Mouse (Mus musculus) bone marrow macrophage, adult 2 months (primary cell): ENCODE measurements around the gene Gm9913. TPM values are rescaled to one million over a fixed set of nuclear protein-coding genes. Genes with fewer than 3 reads are reported as not detected.

Experiments
- H3K27ac ChIP-seq: 2 replicates; pipeline ENCODE4 v1.5.1; 2012; ENCODE audit warnings: low read depth, low read length; ENCODE audit not compliant: insufficient read depth
- H3K4me1 ChIP-seq: 2 replicates; pipeline ENCODE4 v1.6.1; 2012; ENCODE audit warnings: low read length; ENCODE audit not compliant: control insufficient read depth, insufficient read depth
- H3K4me3 ChIP-seq: 2 replicates; pipeline ENCODE4 v1.5.1; 2012; ENCODE audit warnings: mild to moderate bottlenecking, low read length, moderate library complexity; ENCODE audit not compliant: insufficient read depth
- CTCF ChIP-seq: IDR thresholded peaks from 2 replicates; pipeline ENCODE4 v1.5.1; 2012; ENCODE audit warnings: low read depth, mild to moderate bottlenecking, low read length, moderate library complexity
- POLR2A ChIP-seq: IDR thresholded peaks from 2 replicates; pipeline ENCODE4 v1.6.1; 2012; ENCODE audit warnings: mild to moderate bottlenecking, low read depth, low read length, borderline replicate concordance
- polyA plus RNA-seq: library from polyadenylated mRNA; stranded (reverse); fragments of >200 nt; gene quantifications from 2 replicates; pipeline ENCODE4 v1.2.4, GENCODE M21; 2012; ENCODE audit not compliant: missing spikeins, insufficient read depth, insufficient read length

The Gm9913 gene
- polyA plus RNA-seq, 1 experiment: not detected

DNA sequence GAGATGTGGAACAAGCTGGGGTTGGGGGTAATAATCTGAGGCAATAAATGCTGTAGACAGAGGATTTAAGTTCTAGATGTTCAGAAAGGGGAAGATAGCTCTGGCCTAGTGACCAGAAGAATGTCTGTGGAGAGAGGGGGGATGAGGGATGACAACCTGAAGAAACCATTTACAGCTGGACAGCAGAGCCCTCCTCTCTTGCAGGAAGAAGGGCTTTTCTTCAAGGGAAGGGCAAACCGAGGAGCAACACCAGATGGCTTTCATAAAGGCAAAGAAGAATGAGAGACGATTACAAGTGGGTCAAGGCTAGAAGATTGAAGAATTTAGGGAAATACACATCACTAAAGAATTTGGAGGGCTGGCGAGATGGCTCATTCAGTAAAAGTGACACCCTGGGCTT lies 9.5 kb downstream of the Gm9913 start:
- no peak for TF ChIP-seq POLR2A
- TF ChIP-seq CTCF: no peak
- H3K4me1 ChIP-seq: no peaks in the 10 kb centered on the region
- H3K4me3 ChIP-seq: no peak overlapping the region
- no peak overlapping the region for H3K27ac ChIP-seq

DNA sequence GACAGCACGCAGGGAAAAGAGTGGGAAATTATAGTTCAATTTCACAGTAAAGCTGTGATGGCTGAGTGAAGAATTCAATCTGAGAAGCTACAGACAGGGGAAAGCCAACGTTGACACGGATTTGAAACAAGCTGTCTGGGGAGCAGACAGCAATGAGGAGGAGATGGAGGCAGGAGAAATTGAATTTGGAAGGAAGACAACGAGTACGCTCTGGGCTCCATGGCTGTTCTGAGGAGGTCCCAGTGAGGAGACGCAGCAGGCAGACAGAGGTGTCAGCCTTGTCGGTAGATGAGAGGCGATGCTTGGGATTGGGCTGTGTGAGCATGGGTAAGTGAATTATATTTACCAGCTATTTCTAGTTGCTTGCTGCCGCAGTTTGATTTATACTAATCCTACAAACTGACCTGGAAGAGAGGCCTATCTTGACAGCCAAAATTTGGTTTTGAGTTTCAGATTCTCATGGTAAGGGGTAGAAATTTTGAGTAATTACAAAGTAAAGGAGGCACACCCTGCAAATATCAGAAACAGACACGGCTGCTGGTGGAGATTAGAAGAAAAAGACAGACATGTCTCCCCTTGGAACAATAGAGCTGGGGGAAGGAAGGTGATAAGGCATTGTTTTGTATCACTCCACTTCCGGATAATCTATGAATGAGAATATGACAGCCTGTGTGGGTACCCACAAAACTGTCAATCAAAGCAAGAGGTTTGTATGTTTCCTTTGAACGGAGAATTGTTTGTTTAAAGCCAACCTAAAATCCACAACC lies 10.6 kb downstream of the Gm9913 start:
- Histone ChIP-seq H3K4me3 (no peak overlapping the region), H3K4me1 (no peaks in the 10 kb centered on the region), H3K27ac (no peak overlapping the region)
- TF ChIP-seq CTCF: no peak
- no peak for TF ChIP-seq POLR2A

DNA sequence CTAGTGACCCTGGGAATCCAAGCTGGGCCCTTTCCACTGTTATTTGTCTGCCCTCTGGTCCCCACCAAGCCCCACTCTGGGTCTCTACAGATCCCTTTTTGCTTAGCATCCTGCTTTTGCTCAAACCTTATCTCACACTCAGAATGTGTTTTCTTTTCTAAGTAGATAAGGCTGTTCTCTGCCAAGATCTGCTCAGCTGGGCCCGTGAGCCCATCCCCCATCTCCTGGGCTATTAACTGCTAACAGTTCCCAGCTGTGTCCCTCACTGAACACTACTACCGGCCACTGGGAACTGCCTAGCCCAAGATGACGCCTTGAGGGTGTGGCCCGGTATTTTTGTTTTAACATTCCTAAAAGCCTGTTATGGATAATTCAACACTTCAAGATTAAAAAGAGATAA lies 11.7 kb downstream of the Gm9913 start:
- H3K4me1 ChIP-seq: no peaks in the 10 kb centered on the region
- H3K27ac ChIP-seq: no peak overlapping the region
- TF ChIP-seq CTCF: no peak
- TF ChIP-seq POLR2A: no peak
- H3K4me3 ChIP-seq: no peak overlapping the region

DNA sequence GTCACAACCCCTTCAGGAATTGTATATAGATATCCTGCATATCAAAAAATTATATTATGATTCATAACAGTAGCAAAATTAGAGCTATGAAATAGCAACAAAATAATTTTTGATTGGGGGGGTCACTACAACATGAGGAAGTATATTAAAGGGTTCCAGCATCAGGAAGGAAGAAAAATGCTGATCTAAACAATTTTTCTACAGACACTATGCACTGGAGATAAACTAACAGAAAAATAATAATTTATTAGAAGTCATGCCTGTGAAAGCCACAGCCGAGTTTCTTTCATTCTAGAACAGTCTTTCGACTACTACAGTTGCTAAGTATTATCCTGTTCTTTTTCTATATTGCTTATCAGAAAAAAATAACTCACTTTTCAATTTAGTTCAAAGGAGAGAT lies 20.6 kb downstream of the Gm9913 start:
- Histone ChIP-seq H3K4me3 (no peak overlapping the region), H3K4me1 (no peaks in the 10 kb centered on the region), H3K27ac (no peak overlapping the region)
- TF ChIP-seq CTCF (no peak), POLR2A (no peak)

DNA sequence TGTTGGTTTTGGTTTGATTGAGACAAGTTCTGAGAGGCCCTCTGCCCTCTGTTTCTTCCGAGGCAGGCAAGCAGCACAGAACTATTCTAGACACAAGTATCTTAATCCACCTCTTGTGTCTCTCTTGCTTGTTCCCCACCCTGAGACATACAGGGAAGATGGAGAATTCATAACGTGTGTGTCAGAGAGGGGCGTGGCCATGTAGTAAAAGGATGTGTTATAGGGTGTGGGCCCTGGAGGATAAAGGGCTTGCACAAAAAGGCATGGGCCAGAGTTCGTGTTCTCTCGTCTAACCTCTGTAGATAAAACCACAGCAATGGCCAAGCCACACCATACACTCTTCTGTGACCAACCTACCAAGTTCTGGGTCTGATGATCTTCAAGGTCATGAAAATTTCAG lies 21.7 kb downstream of the Gm9913 start:
- Histone ChIP-seq H3K27ac (no peak overlapping the region), H3K4me3 (no peak overlapping the region), H3K4me1 (no peaks in the 10 kb centered on the region)
- TF ChIP-seq POLR2A (no peak), CTCF (no peak)

DNA sequence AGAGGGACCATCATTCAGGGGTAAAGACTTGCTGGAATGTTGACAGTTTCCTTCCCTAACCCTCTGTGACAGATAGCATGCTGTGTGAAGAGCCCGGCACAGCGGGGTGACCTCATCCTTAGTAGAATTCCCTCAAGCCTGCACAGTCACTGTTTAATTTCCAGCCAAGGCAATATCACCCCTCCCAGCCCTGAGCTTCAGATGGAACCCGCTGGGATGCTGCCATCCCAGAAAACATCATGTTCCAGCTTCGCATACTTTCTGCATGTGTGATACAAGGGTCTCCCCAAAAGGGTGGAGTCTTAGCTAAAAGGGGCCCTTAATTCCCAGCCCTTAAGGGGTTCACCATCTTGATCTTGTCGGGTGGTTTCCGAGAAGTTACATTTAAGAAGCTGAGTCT lies 25.8 kb downstream of the Gm9913 start:
- TF ChIP-seq POLR2A (no peak), CTCF (no peak)
- Histone ChIP-seq H3K4me3 (no peak overlapping the region), H3K4me1 (no peaks in the 10 kb centered on the region), H3K27ac (no peak overlapping the region)

DNA sequence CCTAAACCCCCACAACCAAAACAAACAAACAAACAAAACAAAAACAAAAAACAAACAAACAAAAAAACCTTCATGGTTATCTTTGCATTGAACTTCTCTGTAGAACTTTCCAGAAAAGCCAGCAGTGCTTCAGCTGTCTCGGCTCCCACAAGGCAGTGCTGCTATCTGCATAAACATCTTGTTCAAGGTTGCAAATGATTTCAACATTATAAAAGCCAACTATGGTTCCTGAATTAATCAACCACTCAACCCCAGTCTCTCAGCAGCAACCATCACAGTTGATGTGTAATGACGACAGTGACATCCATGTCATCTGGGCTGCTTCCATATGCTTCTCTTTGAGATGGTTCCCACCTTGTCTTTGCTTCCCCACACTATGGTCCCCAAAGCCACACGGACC lies 34.8 kb downstream of the Gm9913 start:
- no peak for TF ChIP-seq CTCF
- TF ChIP-seq POLR2A: no peak
- H3K4me3 ChIP-seq: no peak overlapping the region
- H3K4me1 ChIP-seq: no peaks in the 10 kb centered on the region
- H3K27ac ChIP-seq: no peak overlapping the region

DNA sequence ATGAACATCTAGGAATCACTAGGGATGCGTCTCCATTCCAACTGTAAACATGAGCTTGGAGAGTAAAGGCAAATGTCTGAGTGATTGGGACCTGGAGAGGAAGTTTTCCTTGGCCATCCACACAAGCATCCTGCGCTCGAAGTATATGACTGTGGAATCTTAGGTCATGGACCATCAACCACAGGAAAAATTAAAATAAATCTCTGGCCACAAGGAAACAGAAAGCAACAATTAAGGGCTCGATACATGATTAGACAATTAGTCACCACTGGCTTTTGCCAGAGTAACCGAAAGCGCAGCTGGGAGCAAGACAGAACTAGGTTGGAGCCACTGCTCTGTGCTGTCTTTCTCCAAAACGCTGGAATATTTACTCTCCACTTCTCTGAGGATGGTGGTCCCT lies 35.7 kb downstream of the Gm9913 start:
- H3K4me1 ChIP-seq: no peaks in the 10 kb centered on the region
- TF ChIP-seq CTCF: no peak
- no peak for TF ChIP-seq POLR2A
- no peak overlapping the region for H3K27ac ChIP-seq
- H3K4me3 ChIP-seq: no peak overlapping the region

DNA sequence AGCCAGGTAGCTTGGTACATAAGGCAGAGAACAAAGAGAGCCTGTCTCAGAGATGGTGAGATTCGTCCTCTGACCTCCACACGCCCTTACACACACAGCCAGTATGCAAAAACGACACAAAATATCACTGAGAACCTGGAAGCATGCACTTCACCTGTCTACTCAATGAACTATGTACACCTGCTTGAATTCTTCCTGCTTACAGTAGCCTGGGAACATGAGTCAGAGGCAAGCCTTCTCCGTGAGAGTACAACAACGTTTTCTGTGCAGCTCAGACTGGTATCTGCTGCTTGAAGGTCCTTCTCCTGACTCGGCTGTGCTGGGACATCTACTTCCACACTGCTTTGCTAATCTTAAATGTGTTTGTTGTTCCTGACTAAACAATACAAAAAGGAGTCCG lies 36.6 kb downstream of the Gm9913 start:
- Histone ChIP-seq H3K4me1 (no peaks in the 10 kb centered on the region), H3K4me3 (no peak overlapping the region), H3K27ac (no peak overlapping the region)
- TF ChIP-seq POLR2A: no peak
- no peak for TF ChIP-seq CTCF

DNA sequence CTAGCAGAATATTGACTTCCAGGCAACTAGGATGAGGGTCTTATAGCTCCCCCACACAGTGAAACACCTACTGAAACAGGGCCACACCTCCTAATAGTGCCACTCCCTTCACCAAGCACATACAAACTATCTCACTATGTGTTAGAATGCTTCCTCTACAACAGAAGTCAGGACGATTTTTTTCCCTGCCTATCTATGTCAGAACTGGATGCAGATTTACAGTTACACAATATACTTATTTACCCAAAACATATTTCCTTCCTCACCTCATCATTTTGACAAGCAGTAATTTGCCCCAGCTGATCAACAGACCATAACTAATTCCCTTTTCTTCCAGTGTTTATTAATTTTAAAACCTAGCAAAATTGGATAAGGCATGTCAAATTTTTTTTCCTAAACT lies 38.8 kb downstream of the Gm9913 start:
- no peak for TF ChIP-seq CTCF
- TF ChIP-seq POLR2A: no peak
- no peak overlapping the region for H3K4me3 ChIP-seq
- H3K4me1 ChIP-seq: no peaks in the 10 kb centered on the region

DNA sequence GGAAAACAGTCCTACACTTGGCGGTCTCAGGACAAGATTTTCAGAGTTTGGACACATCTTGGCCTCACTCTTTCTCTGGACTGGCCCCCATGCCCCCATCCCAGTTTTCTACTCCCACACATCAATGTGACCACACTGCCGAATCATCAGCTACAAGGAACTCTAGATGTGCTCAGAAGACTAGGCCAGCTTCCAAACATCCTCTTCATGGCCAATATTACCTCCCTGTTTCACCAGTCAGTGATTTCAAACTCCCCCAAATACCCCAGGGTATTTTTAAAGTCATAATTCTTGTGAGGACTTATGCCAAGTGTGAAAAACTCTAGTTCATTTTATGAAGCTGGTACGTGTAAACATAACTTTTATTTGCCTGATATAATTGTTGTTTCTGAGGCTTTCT lies 40.1 kb downstream of the Gm9913 start:
- TF ChIP-seq CTCF: no peak
- TF ChIP-seq POLR2A: no peak
- Histone ChIP-seq H3K27ac (no peak overlapping the region), H3K4me1 (no peaks in the 10 kb centered on the region), H3K4me3 (no peak overlapping the region)

More for the DNA sequence above, 38.8 kb downstream of the Gm9913 start:
- no peak overlapping the region for H3K27ac ChIP-seq
